21 mouse cellular contexts compared by ENCODE assay signal in genomic region chr12:77124267-77124666, GRCm38 (mm10).
DNase-seq lines count a peak whose midpoint lies in the region; ATAC-seq and TF ChIP-seq lines count a peak whose summit lies in the region.
"Had no signal": no experiment of that assay in that cellular context is flagged by ENCODE, and none has a peak within 500 bp of the region (broad histone marks: within the 10 kb centered on the region; RNA-seq: fewer than 3 reads in every experiment).

No protein-coding gene starts in this region.

- no peaks in the 10 kb centered on the region for H3K9me3 ChIP-seq in liver, embryonic 11.5 days (ENCODE audit: control insufficient read depth, low read length)
- no peaks in the 10 kb centered on the region for H3K9me3 ChIP-seq in liver, postnatal 0 days (ENCODE audit: low read length)
- H3K9me3 ChIP-seq in G1E (replicated peaks) = peaks cover 8% of the 10 kb centered on the region
- no peaks in the 10 kb centered on the region for H3K9me3 ChIP-seq in hindbrain, embryonic 12.5 days (replicated peaks)
- H3K9me3 ChIP-seq in midbrain, embryonic 16.5 days (replicated peaks; ENCODE audit: control insufficient read depth, low read length, poor library complexity, severe bottlenecking) = no peaks in the 10 kb centered on the region; the same call in 1 of the 2 replicates
- H3K9me3 ChIP-seq: embryonic facial prominence, embryonic 12.5 days; heart, embryonic 13.5 days had no signal

- TF ChIP-seq EP300 in liver, postnatal 0 days (IDR thresholded peaks at IDR 0.05; ENCODE audit: low read depth) = no peak

- WGBS in liver, embryonic 11.5 days = 32% methylated on average over 1 of the region's 1 CpGs
- WGBS in liver, postnatal 0 days (ENCODE audit: insufficient replicate concordance) = 38% methylated on average over 1 of the region's 1 CpGs
- 50% methylated on average over 1 of the region's 1 CpGs for WGBS in hindbrain, embryonic 12.5 days
- WGBS in midbrain, embryonic 16.5 days = 39% methylated on average over 1 of the region's 1 CpGs

- H3K36me3 ChIP-seq in liver, embryonic 11.5 days (ENCODE audit: control insufficient read depth, insufficient read depth, low read length) = no peaks in the 10 kb centered on the region
- H3K36me3 ChIP-seq in liver, postnatal 0 days (replicated peaks; ENCODE audit: insufficient read depth, low read length) = no peaks in the 10 kb centered on the region
- H3K36me3 ChIP-seq in G1E (replicated peaks) = no peaks in the 10 kb centered on the region
- H3K36me3 ChIP-seq in hindbrain, embryonic 12.5 days = no peaks in the 10 kb centered on the region
- H3K36me3 ChIP-seq in midbrain, embryonic 16.5 days (ENCODE audit: control insufficient read depth, insufficient read depth, low read length) = no peaks in the 10 kb centered on the region
- H3K36me3 ChIP-seq: embryonic facial prominence, embryonic 12.5 days; heart, embryonic 13.5 days had no signal

- no peak for ATAC-seq in liver, embryonic 11.5 days (replicated peaks; ENCODE audit: low FRiP score)
- ATAC-seq in liver, postnatal 0 days = no peak
- ATAC-seq in G1E (ENCODE audit: extremely low read depth, insufficient number of reproducible peaks, low FRiP score, poor library complexity, severe bottlenecking) = peak; percentile 49
- ATAC-seq in hindbrain, embryonic 12.5 days (ENCODE audit: low FRiP score) = no peak
- ATAC-seq in midbrain, embryonic 16.5 days = no peak
- ATAC-seq: forebrain, embryonic 14.5 days; hindbrain, embryonic 16.5 days had no signal

- no peaks in the 10 kb centered on the region; the same call in 1 of the 2 replicates for H3K4me1 ChIP-seq in liver, embryonic 11.5 days (replicated peaks; ENCODE audit: control insufficient read depth, insufficient read depth, low read length)
- H3K4me1 ChIP-seq in liver, postnatal 0 days (ENCODE audit: insufficient read depth) = no peaks in the 10 kb centered on the region
- H3K4me1 ChIP-seq in G1E (ENCODE audit: insufficient read depth, low read depth, low read length) = peaks cover 37% of the 10 kb centered on the region
- no peaks in the 10 kb centered on the region for H3K4me1 ChIP-seq in hindbrain, embryonic 12.5 days
- H3K4me1 ChIP-seq in midbrain, embryonic 16.5 days (ENCODE audit: control insufficient read depth, insufficient read depth, low read length) = no peaks in the 10 kb centered on the region
- H3K4me1 ChIP-seq: embryonic facial prominence, embryonic 12.5 days had no signal

- intact Hi-C loops in gastrocnemius, postnatal 14 days (cut with DNase I; ENCODE audit: low total_unique reads) = no loop called here

- H3K4me3 ChIP-seq in liver, embryonic 11.5 days (ENCODE audit: low read depth, low read length) = no peak overlapping the region
- no peak overlapping the region for H3K4me3 ChIP-seq in liver, postnatal 0 days (ENCODE audit: low read depth, low read length)
- H3K4me3 ChIP-seq in G1E (ENCODE audit: low read depth, low read length) = no peak overlapping the region; the same call in 1 of the 2 replicates
- no peak overlapping the region for H3K4me3 ChIP-seq in hindbrain, embryonic 12.5 days
- no peak overlapping the region for H3K4me3 ChIP-seq in midbrain, embryonic 16.5 days (ENCODE audit: low read depth, low read length)
- H3K4me3 ChIP-seq: embryonic facial prominence, embryonic 12.5 days; gastrocnemius, adult 2 months; heart, embryonic 13.5 days had no signal

- H3K4me2 ChIP-seq in liver, embryonic 11.5 days = no peak overlapping the region
- H3K4me2 ChIP-seq in liver, postnatal 0 days (ENCODE audit: low read depth, low read length) = no peak overlapping the region
- no peak overlapping the region for H3K4me2 ChIP-seq in hindbrain, embryonic 12.5 days (replicated peaks)
- no peak overlapping the region for H3K4me2 ChIP-seq in midbrain, embryonic 16.5 days (ENCODE audit: low read length)
- H3K4me2 ChIP-seq: embryonic facial prominence, embryonic 12.5 days; heart, embryonic 13.5 days had no signal

- peak; percentile 10 for DNase-seq in liver, embryonic 11.5 days (ENCODE audit: low spot score)
- no peak for DNase-seq in liver, postnatal 0 days
- no peak for DNase-seq in G1E (ENCODE audit: low spot score)
- peak; percentile 67 for DNase-seq in induced T-regulatory cell, adult 2 months (ENCODE audit: low read depth)
- DNase-seq in gastrocnemius, postnatal 14 days = no peak
- DNase-seq: adrenal gland, postnatal 10 days; cerebellum, adult 11-12 months; cerebellum, adult 9-11 months; embryo, embryonic 11 days; gastrocnemius, adult 2 months; gastrocnemius, postnatal 36 days; heart, adult 11 months; heart, postnatal 36 days; kidney, adult 11 months had no signal

- TF ChIP-seq CTCF in liver, postnatal 0 days (IDR thresholded peaks at IDR 0.05; ENCODE audit: low read depth) = no peak
- no peak for TF ChIP-seq CTCF in G1E (IDR thresholded peaks at IDR 0.05; ENCODE audit: low read depth, low read length)

- no peaks in the 10 kb centered on the region for H3K27me3 ChIP-seq in liver, embryonic 11.5 days (replicated peaks; ENCODE audit: control insufficient read depth, insufficient read depth, low read length)
- no peaks in the 10 kb centered on the region for H3K27me3 ChIP-seq in liver, postnatal 0 days (ENCODE audit: insufficient read depth, low read length)
- no peaks in the 10 kb centered on the region for H3K27me3 ChIP-seq in G1E (ENCODE audit: insufficient read depth, low read length)
- H3K27me3 ChIP-seq in hindbrain, embryonic 12.5 days = no peaks in the 10 kb centered on the region
- H3K27me3 ChIP-seq in midbrain, embryonic 16.5 days (ENCODE audit: control insufficient read depth, insufficient read depth, low read depth, low read length) = no peaks in the 10 kb centered on the region
- H3K27me3 ChIP-seq: CH12.LX; embryonic facial prominence, embryonic 12.5 days; heart, embryonic 13.5 days had no signal

- no peak overlapping the region for H3K27ac ChIP-seq in liver, embryonic 11.5 days (ENCODE audit: low read depth, low read length)
- no peak overlapping the region for H3K27ac ChIP-seq in liver, postnatal 0 days (ENCODE audit: low read depth)
- H3K27ac ChIP-seq in hindbrain, embryonic 12.5 days = no peak overlapping the region
- no peak overlapping the region for H3K27ac ChIP-seq in midbrain, embryonic 16.5 days (ENCODE audit: low read length)
- H3K27ac ChIP-seq: embryonic facial prominence, embryonic 12.5 days; gastrocnemius, adult 2 months; heart, embryonic 13.5 days had no signal

- H3K9ac ChIP-seq in liver, embryonic 11.5 days (ENCODE audit: low read depth, low read length) = no peak overlapping the region
- no peak overlapping the region for H3K9ac ChIP-seq in liver, postnatal 0 days (replicated peaks)
- H3K9ac ChIP-seq in hindbrain, embryonic 12.5 days = no peak overlapping the region
- no peak overlapping the region for H3K9ac ChIP-seq in midbrain, embryonic 16.5 days (ENCODE audit: low read depth, low read length)
- H3K9ac ChIP-seq: embryonic facial prominence, embryonic 12.5 days; heart, embryonic 13.5 days had no signal

Comparison
In these comparisons a context has a peak if more than half of its experiments do, and no peak if none do; other contexts are left out.
1. DNase-seq: peak in liver, embryonic 11.5 days (single experiment) and induced T-regulatory cell, adult 2 months (single experiment); none in liver, postnatal 0 days (single experiment), G1E (single experiment) and gastrocnemius, postnatal 14 days (single experiment).